Mouse (Mus musculus) lung, postnatal 14 days (tissue): ENCODE measurements around the gene Pnkp.
"Not testable (repeated sequence)": the region's sequence is repeated elsewhere in the genome, so short reads cannot be mapped to it uniquely, and the experiment has no call there.

Experiments used
- DNase-seq: peaks from one replicate; pipeline ENCODE4 v3.0.0; 2021

The Pnkp gene

GRCm38 (mm10) chr7:44870614-44871013, 13.7 kb downstream of the Pnkp start:
- DNase-seq: no peak

- DNase-seq: no peak
Observed at GRCm38 (mm10) chr7:44871181-44871580, 14.2 kb downstream of the Pnkp start.

GRCm38 (mm10) chr7:44871774-44872173, 14.8 kb downstream of the Pnkp start:
- DNase-seq: not testable (repeated sequence)

GRCm38 (mm10) chr7:44877833-44878232, 20.9 kb downstream of the Pnkp start:
- DNase-seq: no peak

- DNase-seq: no peak
Observed at GRCm38 (mm10) chr7:44883036-44883435, 26.1 kb downstream of the Pnkp start.

GRCm38 (mm10) chr7:44884637-44885036, 27.7 kb downstream of the Pnkp start:
- no peak for DNase-seq

GRCm38 (mm10) chr7:44886964-44887363, 30.0 kb downstream of the Pnkp start:
- no peak for DNase-seq

GRCm38 (mm10) chr7:44888256-44889105, 31.5 kb downstream of the Pnkp start:
- DNase-seq: no peak

- no peak for DNase-seq
Observed at GRCm38 (mm10) chr7:44890180-44890579, 33.2 kb downstream of the Pnkp start.

- DNase-seq: no peak
Observed at GRCm38 (mm10) chr7:44890737-44891136, 33.8 kb downstream of the Pnkp start.

- DNase-seq: no peak
Observed at GRCm38 (mm10) chr7:44891611-44892010, 34.7 kb downstream of the Pnkp start.

GRCm38 (mm10) chr7:44892276-44892921, 35.5 kb downstream of the Pnkp start, which contains the start of gene Med25:
Gene Med25 (minus strand): TSS chr7:44892712.
- peak; percentile 92 for DNase-seq

GRCm38 (mm10) chr7:44893197-44893596, 36.3 kb downstream of the Pnkp start:
- no peak for DNase-seq

GRCm38 (mm10) chr7:44894175-44894574, 37.2 kb downstream of the Pnkp start:
- no peak for DNase-seq

GRCm38 (mm10) chr7:44895206-44895592, 38.3 kb downstream of the Pnkp start:
- no peak for DNase-seq

GRCm38 (mm10) chr7:44895593-44896434, 38.9 kb downstream of the Pnkp start, which contains the start of gene Fuz:
Gene Fuz (plus strand): TSS chr7:44896079.
- DNase-seq: peak; percentile 92

- no peak for DNase-seq
Observed at GRCm38 (mm10) chr7:44896499-44896898, 39.6 kb downstream of the Pnkp start.

GRCm38 (mm10) chr7:44898607-44899006, 41.7 kb downstream of the Pnkp start:
- DNase-seq: no peak

- no peak for DNase-seq
Observed at GRCm38 (mm10) chr7:44900632-44901031, 43.7 kb downstream of the Pnkp start.

GRCm38 (mm10) chr7:44901230-44901722, 44.3 kb downstream of the Pnkp start:
- peak; percentile 35 for DNase-seq

- no peak for DNase-seq
Observed at GRCm38 (mm10) chr7:44905430-44905829, 48.5 kb downstream of the Pnkp start.

- no peak for DNase-seq
Observed at GRCm38 (mm10) chr7:44908706-44909476, 52.0 kb downstream of the Pnkp start.
